Mouse (Mus musculus) CH12.LX (cell line): ENCODE data around the gene Olfml2b. TPM values are rescaled to one million over a fixed set of nuclear protein-coding genes. Genes with fewer than 3 reads are reported as not detected.

Experiments
- DNase-seq: peaks from one replicate; pipeline ENCODE4 v3.0.0-alpha.2; 2013; ENCODE audit errors: extremely low read depth
- H3K27ac ChIP-seq: 2 replicates; pipeline ENCODE4 v1.5.1; 2012; ENCODE audit warnings: low read depth, mild to moderate bottlenecking, control low read depth, moderate library complexity; ENCODE audit not compliant: insufficient read depth
- H3K27me3 ChIP-seq: replicated peaks from 2 replicates; pipeline ENCODE3; 2012; ENCODE audit warnings: inconsistent platforms
- H3K36me3 ChIP-seq, 2 experiments: replicated peaks in 1 of 2; 2 replicates each; pipeline versions ENCODE3 to v1.6.1; 2012; ENCODE audit warnings: inconsistent platforms in 1 of 2, low read length in 1 of 2, mild to moderate bottlenecking in 1 of 2, mixed read lengths in 1 of 2, moderate library complexity in 1 of 2; ENCODE audit not compliant: control insufficient read depth in 1 of 2, insufficient read depth in 1 of 2
- H3K4me1 ChIP-seq, 2 experiments: 2 replicates each; pipeline ENCODE4 v1.6.1; 2012; ENCODE audit warnings: inconsistent platforms in 1 of 2, moderate library complexity in 1 of 2; ENCODE audit not compliant: insufficient read depth in 2 of 2, control insufficient read depth in 1 of 2
- H3K4me2 ChIP-seq: 2 replicates; pipeline ENCODE4 v1.6.1; 2012; ENCODE audit warnings: low read depth, mild to moderate bottlenecking, control low read depth; ENCODE audit not compliant: poor library complexity, insufficient read depth, severe bottlenecking
- H3K4me3 ChIP-seq, 3 experiments: fragments of 150-350 bp in 1 of 3; sonication (generic) in 1 of 3; replicated peaks in 1 of 3; 2 replicates each; pipeline versions ENCODE3 to v1.5.1; 2011 to 2012; ENCODE audit warnings: low read depth in 2 of 3, low read length in 2 of 3, mild to moderate bottlenecking in 2 of 3, moderate library complexity in 2 of 3, control low read depth in 1 of 3, improper control_type of control experiment in 1 of 3, inconsistent platforms in 1 of 3, mixed read lengths in 1 of 3; ENCODE audit not compliant: poor library complexity in 1 of 3
- H3K79me2 ChIP-seq: replicated peaks from 2 replicates; pipeline ENCODE4 v1.6.1; 2012; ENCODE audit warnings: mild to moderate bottlenecking, moderate library complexity; ENCODE audit not compliant: control insufficient read depth, poor library complexity, insufficient read depth, severe bottlenecking; ENCODE audit errors: extremely low read depth
- H3K9ac ChIP-seq: 2 replicates; pipeline ENCODE4 v1.6.1; 2012; ENCODE audit warnings: low read depth, mild to moderate bottlenecking, control low read depth, moderate library complexity; ENCODE audit not compliant: insufficient read depth
- H3K9me3 ChIP-seq: replicated peaks from 2 replicates; pipeline ENCODE3; 2012; ENCODE audit warnings: low read length, inconsistent platforms, mixed read lengths
- BHLHE40 ChIP-seq: IDR thresholded peaks from 2 replicates; pipeline ENCODE4 v1.6.1; 2011; ENCODE audit warnings: mild to moderate bottlenecking, low read depth, low read length, improper control_type of control experiment
- CTCF ChIP-seq, 2 experiments: IDR thresholded peaks in 1 of 2; conservative IDR thresholded peaks in 1 of 2; 2 replicates each; pipeline ENCODE4 v1.5.1; 2011 to 2012; ENCODE audit warnings: low read depth in 2 of 2, low read length in 2 of 2, improper control_type of control experiment in 1 of 2, inconsistent platforms in 1 of 2, mild to moderate bottlenecking in 1 of 2, moderate library complexity in 1 of 2
- E2F4 ChIP-seq: IDR thresholded peaks from 2 replicates; pipeline ENCODE4 v1.6.1; 2011; ENCODE audit warnings: low read depth, low read length, improper control_type of control experiment; ENCODE audit not compliant: insufficient replicate concordance
- ELF1 ChIP-seq: IDR thresholded peaks from 2 replicates; pipeline ENCODE4 v1.6.1; 2014; ENCODE audit warnings: low read depth, mild to moderate bottlenecking, inconsistent platforms, low read length, improper control_type of control experiment
- HCFC1 ChIP-seq: IDR thresholded peaks from 2 replicates; pipeline ENCODE4 v1.6.1; 2012; ENCODE audit warnings: low read depth, mild to moderate bottlenecking, inconsistent platforms, low read length, improper control_type of control experiment
- MAFK ChIP-seq: IDR thresholded peaks from 2 replicates; pipeline ENCODE4 v1.6.1; 2011; ENCODE audit warnings: low read length, improper control_type of control experiment; ENCODE audit not compliant: insufficient replicate concordance
- MAX ChIP-seq: IDR thresholded peaks from 2 replicates; pipeline ENCODE4 v1.6.1; 2011; ENCODE audit warnings: low read length, improper control_type of control experiment
- MAZ ChIP-seq: IDR thresholded peaks from 2 replicates; pipeline ENCODE4 v1.6.1; 2012; ENCODE audit warnings: low read depth, mild to moderate bottlenecking, inconsistent platforms, low read length, improper control_type of control experiment, moderate library complexity
- MEF2A ChIP-seq: IDR thresholded peaks from 2 replicates; pipeline ENCODE4 v1.6.1; 2014; ENCODE audit warnings: low read depth, mild to moderate bottlenecking, inconsistent platforms, low read length, improper control_type of control experiment, borderline replicate concordance
- MYC ChIP-seq: IDR thresholded peaks from 2 replicates; pipeline ENCODE4 v1.6.1; 2011; ENCODE audit warnings: low read depth, mild to moderate bottlenecking, improper control_type of control experiment, low read length
- POLR2AphosphoS2 ChIP-seq: IDR thresholded peaks from 2 replicates; pipeline ENCODE4 v1.6.1; 2011; ENCODE audit warnings: low read depth, low read length, improper control_type of control experiment
- TBP ChIP-seq: conservative IDR thresholded peaks from 2 replicates; pipeline ENCODE4 v1.6.1; 2011; ENCODE audit warnings: low read depth, low read length, improper control_type of control experiment
- TCF12 ChIP-seq: IDR thresholded peaks from 2 replicates; pipeline ENCODE4 v1.6.1; 2014; ENCODE audit warnings: low read depth, mild to moderate bottlenecking, inconsistent platforms, low read length, improper control_type of control experiment
- UBTF ChIP-seq: IDR thresholded peaks from 2 replicates; pipeline ENCODE4 v1.6.1; 2012; ENCODE audit warnings: low read depth, mild to moderate bottlenecking, inconsistent platforms, low read length, improper control_type of control experiment, moderate library complexity
- USF1 ChIP-seq: IDR thresholded peaks from 2 replicates; pipeline ENCODE4 v1.6.1; 2014; ENCODE audit warnings: low read depth, mild to moderate bottlenecking, inconsistent platforms, low read length, improper control_type of control experiment
- dilution Hi-C: fragments of 300-500 bp; cut with MboI; formaldehyde crosslinking; loops from 2 replicates; pipeline ENCODE4 v1.14.3; 2020; ENCODE audit warnings: low sequenced_read_pairs; ENCODE audit not compliant: extremely low pct_unique_long_range_greater_than_20kb, extremely low pct_ligation_motif_present
- in situ Hi-C: fragments of 300-500 bp; cut with MboI; formaldehyde crosslinking; loops from 3 replicates; pipeline ENCODE4 v1.14.3; 2019; ENCODE audit warnings: low sequenced_read_pairs, low pct_ligation_motif_present, low pct_unique_long_range_greater_than_20kb, mixed read lengths
- polyA plus RNA-seq: library from polyadenylated mRNA; unstranded; fragments of >175 nt; gene quantifications from 2 replicates; pipeline ENCODE4 v1.2.1, GENCODE M21; 2012; ENCODE audit warnings: low read depth; ENCODE audit not compliant: insufficient read length
- total RNA-seq, 2 experiments: library from RNA; depleted of rRNA; stranded (reverse); fragments of 300-350 nt in 1 of 2; fragments of >200 nt in 1 of 2; gene quantifications; 2 replicates each; pipeline ENCODE4 v1.2.3; 2012 to 2014

The Olfml2b gene
- total and polyA plus RNA-seq, 3 experiments, result 0.34 to 1.0 (median 0.35) TPM

DNA sequence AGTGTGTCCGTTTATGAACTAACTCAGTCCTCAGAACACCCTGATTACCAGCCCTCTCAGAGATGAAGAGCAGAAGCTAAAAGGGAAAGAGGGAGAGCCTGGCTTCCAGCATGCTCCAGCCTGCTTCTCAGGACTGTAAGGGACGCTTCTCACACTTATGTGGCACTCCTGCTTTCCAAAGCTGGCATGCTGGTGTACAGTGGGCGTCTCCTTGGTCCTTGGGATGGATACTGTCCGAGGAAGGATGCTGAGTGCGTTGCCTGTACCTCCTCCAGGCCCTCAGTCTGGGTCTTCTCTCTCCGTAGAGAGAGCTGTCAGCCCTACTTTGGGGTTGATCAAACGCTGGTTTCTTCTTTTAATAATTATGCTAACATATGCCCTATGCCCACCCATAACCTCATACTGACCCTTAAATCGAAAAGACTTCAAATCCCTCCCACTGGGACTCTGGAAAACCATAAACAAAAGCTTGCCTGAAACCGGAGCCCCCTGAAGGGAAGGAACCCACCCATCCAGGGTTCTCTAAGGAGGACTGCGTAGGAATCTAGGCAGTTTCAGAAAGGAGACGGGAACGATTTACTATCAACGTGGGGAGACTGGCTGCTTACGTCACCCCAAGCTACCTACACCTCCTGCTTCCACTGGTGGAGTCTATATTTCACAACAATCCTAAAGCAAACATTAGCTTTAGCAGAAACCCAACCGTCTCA is 1.7 kb downstream of the Olfml2b start:
- Histone ChIP-seq H3K27ac (no peak overlapping the region), H3K4me1 (peaks cover 2 to 6% of the 10 kb centered on the region in 2 experiments; a peak in 2 of 4 replicates), H3K9me3 (peaks cover 4% of the 10 kb centered on the region), H3K4me3 (no peak overlapping the region), H3K4me2 (no peak overlapping the region), H3K36me3 (no peaks in the 10 kb centered on the region), H3K9ac (no peak overlapping the region), H3K27me3 (peaks cover 11% of the 10 kb centered on the region), H3K79me2 (no peaks in the 10 kb centered on the region)
- no peak for TF ChIP-seq UBTF
- no peak for TF ChIP-seq E2F4
- TF ChIP-seq CTCF (conservative IDR thresholded peaks at IDR 0.05 in 1 of 2, IDR thresholded peaks at IDR 0.05 in 1 of 2; ENCODE audit: low read depth in 2 of 2, low read length in 2 of 2), result no peak
- TF ChIP-seq MEF2A, result no peak
- TF ChIP-seq ELF1, result no peak
- no peak for TF ChIP-seq MAFK
- TF ChIP-seq MYC, result no peak
- TF ChIP-seq MAZ, result no peak
- no peak for TF ChIP-seq TCF12
- TF ChIP-seq HCFC1, result no peak
- no peak for TF ChIP-seq MAX
- no peak for TF ChIP-seq USF1
- TF ChIP-seq TBP, result no peak
- no peak for TF ChIP-seq POLR2AphosphoS2
- in situ Hi-C loops, result loop anchor here (25.0 kb wide), 2 partner anchors 191 to 341 kb away; partner anchors contain the start of gene Fcgr2b
- DNase-seq, result no peak
- dilution Hi-C loops, result no loop called here

GRCm38 (mm10) chr1:170646606-170647287 is 2.4 kb downstream of the Olfml2b start:
- peaks cover 2 to 6% of the 10 kb centered on the region in 2 experiments; a peak in 2 of 4 replicates for H3K4me1 ChIP-seq
- in situ Hi-C loops, result loop anchor here (25.0 kb wide), 2 partner anchors 191 to 341 kb away; partner anchors contain the start of gene Fcgr2b
- no peaks in the 10 kb centered on the region for H3K79me2 ChIP-seq
- no peak overlapping the region for H3K9ac ChIP-seq
- TF ChIP-seq BHLHE40 (no peak), MAX (no peak)
- H3K27ac ChIP-seq, result no peak overlapping the region
- DNase-seq, result no peak
- no peaks in the 10 kb centered on the region for H3K36me3 ChIP-seq
- dilution Hi-C loops, result no loop called here
- no peaks in the 10 kb centered on the region for H3K9me3 ChIP-seq
- H3K4me2 ChIP-seq, result no peak overlapping the region
- H3K27me3 ChIP-seq, result peaks cover 11% of the 10 kb centered on the region
- H3K4me3 ChIP-seq, result no peak overlapping the region
